Mouse (Mus musculus) forebrain, postnatal 0 days (tissue): Measurements from ENCODE around the gene Acaa1a. TPM values are rescaled to one million over a fixed set of nuclear protein-coding genes. Genes with fewer than 3 reads are reported as not detected.
"Not testable (repeated sequence)": the region's sequence is repeated elsewhere in the genome, so short reads cannot be mapped to it uniquely, and the experiment has no call there.

Source experiments
- ATAC-seq: fragments of 200-750 bp; cut with Nextera tagmentation; 2 replicates; pipeline ENCODE4 v1.8.0; 2017; ENCODE audit warnings: mild to moderate bottlenecking, moderate library complexity
- DNase-seq: peaks from one replicate; pipeline ENCODE4 v3.0.0-alpha.2; 2015
- H3K27ac ChIP-seq: fragments of 300-500 bp; sonication (generic); 2 replicates; pipeline ENCODE4 v1.5.1; 2014; ENCODE audit warnings: low read depth, mild to moderate bottlenecking, antibody characterized with exemption, low read length, moderate library complexity, mixed read lengths
- H3K27me3 ChIP-seq: fragments of 300-500 bp; sonication (generic); 2 replicates; pipeline ENCODE4 v1.6.1; 2014; ENCODE audit warnings: mild to moderate bottlenecking, low read length, mixed read lengths; ENCODE audit not compliant: insufficient read depth
- H3K36me3 ChIP-seq: fragments of 300-500 bp; sonication (generic); 2 replicates; pipeline ENCODE4 v1.6.1; 2014; ENCODE audit warnings: mild to moderate bottlenecking, moderate library complexity; ENCODE audit not compliant: insufficient read depth
- H3K4me1 ChIP-seq: fragments of 300-500 bp; sonication (generic); 2 replicates; pipeline ENCODE4 v1.6.1; 2014; ENCODE audit warnings: antibody characterized with exemption; ENCODE audit not compliant: insufficient read depth
- H3K4me2 ChIP-seq: fragments of 300-500 bp; sonication (generic); 2 replicates; pipeline ENCODE4 v1.6.1; 2014; ENCODE audit warnings: low read depth, mild to moderate bottlenecking, moderate library complexity
- H3K4me3 ChIP-seq: fragments of 300-500 bp; sonication (generic); 2 replicates; pipeline ENCODE4 v1.5.1; 2014; ENCODE audit warnings: low read depth, low read length, mixed read lengths
- H3K9ac ChIP-seq: fragments of 300-500 bp; sonication (generic); 2 replicates; pipeline ENCODE4 v1.6.1; 2014; ENCODE audit warnings: mild to moderate bottlenecking
- H3K9me3 ChIP-seq: fragments of 300-500 bp; sonication (generic); 2 replicates; pipeline ENCODE4 v1.6.1; 2016; ENCODE audit warnings: low read length
- CTCF ChIP-seq: sonication (generic); IDR thresholded peaks from 2 replicates; pipeline ENCODE4 v1.5.1; 2016; ENCODE audit warnings: antibody characterized with exemption, control low read depth, low read depth
- WGBS: fragments of 180-500 bp; shearing (Covaris S2); extraction: QIAGEN DNeasy Blood & Tissue Kit; methylation state at CpG from one replicate; pipeline ENCODE4 v1.1.7; 2014; 5-methylcytosine and 5-hydroxymethylcytosine counted together
- polyA plus RNA-seq: library from polyadenylated mRNA; unstranded; fragments of >200 nt; fragmentation: Nextera tagmentation; extraction: Ambion mirVana; gene quantifications from 2 replicates; pipeline ENCODE4 v1.2.1, GENCODE M21; 2015
- total RNA-seq: library from RNA; depleted of rRNA; stranded (reverse); fragments of >200 nt; gene quantifications from 2 replicates; pipeline ENCODE4 v1.2.3, GENCODE M21; 2014

The Acaa1a gene
- total and polyA plus RNA-seq, 2 experiments from 2014 or later = 86.6 to 130 TPM

- ATAC-seq = no peak
- WGBS = 92% methylated on average over 12 of the region's 12 CpGs
- Histone ChIP-seq H3K4me3 (no peak overlapping the region), H3K9me3 (no peaks in the 10 kb centered on the region), H3K9ac (no peak overlapping the region), H3K27ac (no peak overlapping the region), H3K4me2 (no peak overlapping the region), H3K27me3 (no peaks in the 10 kb centered on the region), H3K4me1 (no peaks in the 10 kb centered on the region), H3K36me3 (no peaks in the 10 kb centered on the region)
- TF ChIP-seq CTCF = no peak
- no peak for DNase-seq
Observed at GRCm38 (mm10) chr9:119363229-119363628, 23.8 kb downstream of the Acaa1a start.

DNA sequence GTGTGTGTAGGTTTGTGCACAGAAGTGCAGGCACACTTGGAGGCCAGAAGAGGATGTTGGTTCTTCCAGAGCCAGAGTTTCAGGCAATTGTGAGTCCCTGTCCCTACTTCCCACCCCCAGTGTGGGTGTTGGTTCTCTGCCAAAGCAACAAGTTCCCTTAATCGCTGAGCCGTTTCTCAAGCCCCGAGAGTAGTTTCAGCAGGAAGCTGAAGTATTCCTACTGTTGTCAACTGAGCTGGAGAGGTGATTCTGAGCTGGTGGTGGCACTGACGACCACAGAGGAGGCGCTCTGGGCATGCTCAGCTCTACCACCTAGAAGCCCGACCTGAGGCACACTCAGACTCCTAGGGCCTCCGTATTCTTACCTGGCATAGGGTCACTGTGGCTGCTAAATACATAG lies 25.8 kb downstream of the Acaa1a start, which contains the start of gene Slc22a14:
Slc22a14 (minus strand) TSS at position 270 of the 400 bp plus-strand sequence.
- no peaks in the 10 kb centered on the region for H3K27me3 ChIP-seq
- H3K9ac ChIP-seq = no peak within 1 kb of the TSS
- H3K9me3 ChIP-seq = no peaks in the 10 kb centered on the region
- no peak within 1 kb of the TSS for H3K4me2 ChIP-seq
- no peak within 1 kb of the TSS for H3K27ac ChIP-seq
- WGBS = 69% methylated on average over 7 of the region's 7 CpGs
- ATAC-seq (no peak), DNase-seq (no peak)
- H3K36me3 ChIP-seq = no peaks in the 10 kb centered on the region
- TF ChIP-seq CTCF = no peak
- no peak within 1 kb of the TSS for H3K4me3 ChIP-seq
- H3K4me1 ChIP-seq = no peaks in the 10 kb centered on the region

DNA sequence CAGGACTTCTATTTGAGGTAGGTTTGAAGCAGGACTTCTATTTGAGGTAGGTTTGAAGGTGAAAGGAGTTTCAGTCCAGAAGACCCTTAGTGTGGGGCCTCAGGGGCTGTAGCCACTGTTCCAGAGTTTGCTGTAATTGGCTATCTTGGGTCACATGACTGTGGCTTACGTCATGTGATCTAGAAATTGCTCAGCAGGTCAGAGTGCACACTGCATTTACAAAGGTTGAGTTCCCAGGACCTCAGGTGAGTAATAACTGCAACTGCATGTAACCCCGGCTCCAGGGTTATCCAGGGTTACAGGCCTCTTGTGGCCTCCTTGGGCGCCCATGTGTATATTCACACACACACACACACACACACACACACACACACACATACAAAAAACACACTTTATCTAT lies 28.9 kb downstream of the Acaa1a start:
- Histone ChIP-seq H3K4me3 (no peak overlapping the region), H3K9ac (no peak overlapping the region), H3K9me3 (no peaks in the 10 kb centered on the region), H3K36me3 (no peaks in the 10 kb centered on the region), H3K27me3 (no peaks in the 10 kb centered on the region), H3K4me1 (no peaks in the 10 kb centered on the region), H3K27ac (no peak overlapping the region), H3K4me2 (no peak overlapping the region)
- DNase-seq = no peak
- WGBS = 94% methylated on average over 3 of the region's 3 CpGs
- TF ChIP-seq CTCF = no peak
- ATAC-seq = no peak

DNA sequence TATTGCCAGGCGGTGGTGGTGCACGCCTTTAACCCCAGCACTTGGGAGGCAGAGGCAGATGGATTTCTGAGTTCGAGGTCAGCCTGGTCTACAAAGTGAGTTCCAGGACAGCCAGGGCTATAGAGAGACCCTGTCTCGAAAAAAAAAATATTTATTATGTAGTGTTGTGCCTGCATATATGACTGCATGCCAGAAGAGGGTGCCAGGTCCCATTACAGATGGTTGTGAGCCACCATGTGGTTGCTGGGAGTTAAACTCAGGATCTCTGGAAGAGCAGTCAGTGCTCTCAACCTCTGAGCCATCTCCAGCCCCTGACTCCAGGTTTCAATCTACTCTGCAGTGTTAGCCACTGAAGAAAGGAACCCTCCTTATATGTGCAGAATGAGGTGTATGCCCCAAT lies 31.3 kb downstream of the Acaa1a start:
- peak; percentile 31; the same call in 1 of the 2 replicates for TF ChIP-seq CTCF
- not testable (repeated sequence) for ATAC-seq, H3K9me3 ChIP-seq, H3K27ac ChIP-seq, H3K4me3 ChIP-seq, H3K27me3 ChIP-seq, DNase-seq, H3K36me3 ChIP-seq, H3K4me1 ChIP-seq, H3K9ac ChIP-seq, H3K4me2 ChIP-seq
- WGBS = 87% methylated on average over 4 of the region's 4 CpGs

DNA sequence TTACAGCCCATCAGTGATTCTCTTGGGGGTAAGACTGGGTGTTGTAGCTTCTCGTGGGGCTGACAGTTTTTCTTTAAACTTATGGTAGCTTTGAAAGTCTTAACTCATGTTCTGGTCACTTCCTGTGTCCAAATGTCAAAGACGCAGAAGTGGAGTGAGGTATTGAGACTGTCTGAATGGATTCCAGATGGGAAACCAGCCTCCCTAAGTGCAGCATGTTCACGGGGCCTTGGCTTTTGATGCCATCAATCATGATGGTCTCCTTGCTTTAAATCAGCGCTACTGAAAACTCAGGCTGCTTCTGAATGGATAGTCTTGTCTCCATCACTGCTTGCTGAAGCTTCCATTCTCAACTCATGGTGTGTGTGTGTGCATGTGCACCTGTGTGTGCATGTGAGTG lies 31.8 kb downstream of the Acaa1a start:
- Histone ChIP-seq H3K4me1 (no peaks in the 10 kb centered on the region), H3K36me3 (no peaks in the 10 kb centered on the region), H3K4me3 (no peak overlapping the region), H3K9ac (no peak overlapping the region), H3K4me2 (no peak overlapping the region), H3K9me3 (no peaks in the 10 kb centered on the region), H3K27me3 (no peaks in the 10 kb centered on the region), H3K27ac (no peak overlapping the region)
- TF ChIP-seq CTCF = no peak
- ATAC-seq (no peak), DNase-seq (no peak)
- WGBS = 88% methylated on average over 4 of the region's 4 CpGs

GRCm38 (mm10) chr9:119375008-119375407 lies 35.5 kb downstream of the Acaa1a start:
- no peaks in the 10 kb centered on the region for H3K27me3 ChIP-seq
- ATAC-seq (no peak), DNase-seq (no peak)
- H3K9ac ChIP-seq = no peak overlapping the region
- WGBS = 84% methylated on average over 3 of the region's 3 CpGs
- H3K4me3 ChIP-seq = no peak overlapping the region
- no peaks in the 10 kb centered on the region for H3K36me3 ChIP-seq
- no peaks in the 10 kb centered on the region for H3K4me1 ChIP-seq
- no peaks in the 10 kb centered on the region for H3K9me3 ChIP-seq
- no peak for TF ChIP-seq CTCF
- H3K27ac ChIP-seq = no peak overlapping the region
- H3K4me2 ChIP-seq = no peak overlapping the region

GRCm38 (mm10) chr9:119375556-119375955 lies 36.1 kb downstream of the Acaa1a start:
- H3K4me3 ChIP-seq = no peak overlapping the region

DNA sequence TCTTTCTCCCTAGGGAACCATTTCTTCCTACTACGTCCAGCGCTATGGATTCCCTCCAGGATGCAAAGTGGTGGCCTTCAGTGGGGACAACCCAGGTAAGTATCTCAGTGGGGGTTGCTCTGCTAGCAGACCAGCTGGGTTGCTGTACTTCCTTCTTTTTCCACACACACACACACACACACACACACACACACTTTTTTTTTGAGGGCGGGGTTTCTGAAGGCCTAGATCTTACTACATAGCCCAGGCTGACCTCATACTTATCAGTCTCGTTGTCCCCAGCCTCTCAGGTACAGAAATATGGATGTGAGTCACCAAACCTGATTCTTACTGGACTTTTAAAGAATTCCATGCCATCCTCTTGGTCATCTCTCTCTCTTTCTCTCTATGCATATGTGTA lies 38.8 kb downstream of the Acaa1a start:
- no peaks in the 10 kb centered on the region for H3K4me1 ChIP-seq
- H3K9ac ChIP-seq = no peak overlapping the region
- WGBS = 91% methylated on average over 4 of the region's 4 CpGs
- H3K4me3 ChIP-seq = no peak overlapping the region
- TF ChIP-seq CTCF = no peak
- no peak overlapping the region for H3K4me2 ChIP-seq
- no peaks in the 10 kb centered on the region for H3K9me3 ChIP-seq
- DNase-seq (no peak), ATAC-seq (no peak)
- no peak overlapping the region for H3K27ac ChIP-seq
- no peaks in the 10 kb centered on the region for H3K27me3 ChIP-seq
- H3K36me3 ChIP-seq = no peaks in the 10 kb centered on the region

More at GRCm38 (mm10) chr9:119375556-119375955, 36.1 kb downstream of the Acaa1a start:
- no peak for DNase-seq
- Histone ChIP-seq H3K27me3 (no peaks in the 10 kb centered on the region), H3K9me3 (no peaks in the 10 kb centered on the region), H3K9ac (no peak overlapping the region), H3K27ac (no peak overlapping the region), H3K4me2 (no peak overlapping the region), H3K36me3 (no peaks in the 10 kb centered on the region), H3K4me1 (no peaks in the 10 kb centered on the region)
- WGBS = 75% methylated on average over 6 of the region's 6 CpGs
- no peak for ATAC-seq
- no peak for TF ChIP-seq CTCF
